Mouse (Mus musculus): ENCODE measurements at regions not wholly inside any gene's neighbourhood (a gene's known extent, or its start where the extent isn't known, plus 50 kb on each side); places are given as distances from the start of the nearest gene placed in this dataset.

DNA sequence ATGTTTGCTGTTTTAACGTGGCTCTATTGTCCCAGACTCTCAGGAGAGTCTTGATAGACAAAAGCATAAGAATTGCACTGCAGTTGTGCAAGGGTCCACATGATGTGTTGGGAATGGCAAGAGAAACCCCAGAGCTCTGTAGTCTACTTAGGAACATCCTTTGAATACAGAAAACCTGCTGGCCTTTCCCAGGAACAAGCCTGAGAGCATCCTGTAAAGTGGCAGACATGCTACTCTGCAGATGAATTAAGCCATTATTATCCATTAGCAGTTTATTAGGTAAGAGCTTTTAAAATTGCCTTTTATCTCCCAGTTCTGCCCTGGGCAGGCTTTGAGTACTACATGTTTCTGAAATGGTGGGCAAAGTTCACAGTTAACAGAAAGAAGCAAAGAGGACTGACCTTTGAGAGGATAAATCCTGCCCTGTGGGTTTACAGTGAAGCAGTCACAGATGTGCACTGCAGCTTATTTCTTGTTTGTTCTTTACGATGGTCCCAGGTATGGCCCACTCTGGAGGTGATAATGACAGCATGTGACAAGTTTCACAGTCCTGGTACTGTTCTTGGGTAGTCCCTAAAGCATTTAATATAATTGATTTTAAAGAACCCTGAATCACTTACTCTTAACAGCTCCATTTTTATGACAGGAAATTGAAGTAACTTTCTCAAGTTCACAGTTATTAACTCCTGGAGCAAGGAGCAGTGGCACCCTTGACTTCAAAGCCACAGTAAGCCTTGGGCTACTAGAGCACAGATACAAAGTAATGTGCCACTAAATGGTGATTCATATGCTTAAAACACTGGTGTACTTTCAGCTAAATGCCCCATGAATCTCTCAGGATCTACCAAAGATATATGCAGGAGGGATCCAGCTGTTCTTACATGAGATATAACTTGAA lies 386.6 kb upstream of the Slc5a7 start:
- Histone ChIP-seq H3K36me3 (ENCODE audit: control insufficient read depth, insufficient read depth, low read length) (no peaks in the 10 kb centered on the region), H3K4me1 (ENCODE audit: control insufficient read depth, insufficient read depth, low read length) (no peaks in the 10 kb centered on the region), H3K4me2 (ENCODE audit: low read depth, low read length) (no peak overlapping the region), H3K27me3 (ENCODE audit: control insufficient read depth, insufficient read depth, low read length) (no peaks in the 10 kb centered on the region), H3K4me3 (ENCODE audit: low read depth, low read length) (no peak overlapping the region), H3K9ac (replicated peaks; ENCODE audit: low read depth, low read length) (no peak overlapping the region), H3K9me3 (ENCODE audit: control insufficient read depth, low read length) (no peaks in the 10 kb centered on the region), H3K27ac (ENCODE audit: low read depth, low read length) (no peak overlapping the region)
- 0 out of 2 replicates have a peak, but pooled peaks have one; percentile 56 for ATAC-seq (ENCODE audit: low read depth)
- 61% methylated on average over 2 of the region's 2 CpGs for WGBS

DNA sequence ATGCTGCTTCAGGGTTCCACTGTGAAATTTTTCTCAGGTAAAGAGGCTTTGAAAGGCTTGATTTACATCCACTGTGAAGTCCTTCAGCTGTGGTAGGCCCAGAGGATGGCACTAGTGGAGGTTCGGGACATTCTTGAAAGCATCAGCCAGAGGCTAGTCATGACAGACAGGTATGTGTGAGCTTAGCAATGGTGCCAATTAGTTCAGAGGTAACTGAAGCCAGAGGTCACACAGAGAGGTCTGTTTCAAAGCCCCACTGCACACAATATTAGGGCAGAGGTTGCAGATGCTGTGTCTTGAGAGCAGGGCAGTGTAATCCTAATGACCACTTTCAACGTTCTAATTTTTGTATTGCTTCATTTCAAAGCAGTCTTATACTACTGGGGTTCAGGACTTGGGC lies 379.3 kb upstream of the Slc5a7 start:
- no peak overlapping the region for H3K4me2 ChIP-seq (ENCODE audit: low read depth, low read length)
- ATAC-seq (ENCODE audit: low read depth), result no peak
- no peak overlapping the region for H3K4me3 ChIP-seq (ENCODE audit: low read depth, low read length)
- no peak overlapping the region for H3K9ac ChIP-seq (replicated peaks; ENCODE audit: low read depth, low read length)
- H3K27me3 ChIP-seq (ENCODE audit: control insufficient read depth, insufficient read depth, low read length), result no peaks in the 10 kb centered on the region
- H3K9me3 ChIP-seq (ENCODE audit: control insufficient read depth, low read length), result no peaks in the 10 kb centered on the region
- H3K4me1 ChIP-seq (ENCODE audit: control insufficient read depth, insufficient read depth, low read length), result no peaks in the 10 kb centered on the region
- H3K27ac ChIP-seq (ENCODE audit: low read depth, low read length), result no peak overlapping the region
- 84% methylated on average over 2 of the region's 2 CpGs for WGBS
- H3K36me3 ChIP-seq (ENCODE audit: control insufficient read depth, insufficient read depth, low read length), result no peaks in the 10 kb centered on the region

DNA sequence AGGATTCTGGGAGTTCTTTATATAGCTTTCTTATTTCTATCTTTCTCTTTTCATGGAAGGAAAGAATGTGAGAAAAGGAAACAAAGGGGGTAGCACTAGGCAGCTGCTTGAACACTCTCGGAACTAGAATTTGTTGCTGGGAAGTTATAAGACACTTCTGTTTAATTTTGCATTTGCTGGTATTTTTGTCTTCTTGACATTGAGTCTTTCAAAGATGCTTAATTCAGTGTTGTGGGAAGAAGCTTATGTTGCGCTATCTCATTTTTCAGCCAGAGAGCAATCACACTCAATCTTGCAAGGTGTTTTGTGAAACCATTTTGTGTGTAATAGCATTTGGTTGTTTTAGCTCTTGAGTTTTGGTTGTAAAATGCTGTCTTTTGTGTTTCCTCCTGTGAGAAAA lies 370.7 kb upstream of the Slc5a7 start:
- Histone ChIP-seq H3K4me2 (ENCODE audit: low read depth, low read length) (no peak overlapping the region), H3K9ac (replicated peaks; ENCODE audit: low read depth, low read length) (no peak overlapping the region), H3K4me1 (ENCODE audit: control insufficient read depth, insufficient read depth, low read length) (no peaks in the 10 kb centered on the region), H3K36me3 (ENCODE audit: control insufficient read depth, insufficient read depth, low read length) (no peaks in the 10 kb centered on the region), H3K9me3 (ENCODE audit: control insufficient read depth, low read length) (no peaks in the 10 kb centered on the region), H3K27me3 (ENCODE audit: control insufficient read depth, insufficient read depth, low read length) (no peaks in the 10 kb centered on the region), H3K4me3 (ENCODE audit: low read depth, low read length) (no peak overlapping the region), H3K27ac (ENCODE audit: low read depth, low read length) (no peak overlapping the region)
- 75% methylated on average over 2 of the region's 2 CpGs for WGBS
- ATAC-seq (ENCODE audit: low read depth), result no peak

DNA sequence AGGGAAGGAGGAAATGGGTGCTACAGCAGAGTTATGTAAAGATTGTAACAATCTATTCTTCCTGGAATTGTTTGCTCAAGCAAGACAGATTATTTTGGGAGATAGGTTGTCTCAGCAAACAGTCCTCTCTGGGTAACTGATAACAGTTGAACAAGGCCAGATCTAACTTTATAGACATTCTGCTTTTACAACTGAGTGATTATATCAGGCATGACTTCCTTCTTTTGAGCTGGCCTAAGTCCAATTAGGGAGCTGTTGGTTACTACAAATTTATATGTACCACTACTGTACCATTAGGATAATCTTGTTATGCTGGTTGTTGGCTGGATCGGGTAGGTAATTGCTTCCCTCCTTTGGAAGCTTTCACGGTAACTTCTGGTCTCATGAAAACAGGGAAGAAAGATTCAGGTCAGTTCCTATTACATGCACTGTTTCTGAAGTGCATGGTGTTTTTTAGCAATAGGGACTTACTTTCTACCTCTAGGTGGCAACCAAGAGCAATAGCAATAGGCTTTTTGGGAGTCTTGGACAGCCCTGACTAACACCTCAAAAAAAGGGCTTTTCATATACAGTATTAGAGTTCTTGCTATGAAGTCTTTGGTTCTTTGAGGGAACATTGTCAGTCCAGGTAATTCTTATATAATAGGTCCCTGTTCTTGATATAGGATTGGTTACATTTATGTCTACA lies 363.9 kb upstream of the Slc5a7 start:
- Histone ChIP-seq H3K27ac (ENCODE audit: low read depth, low read length) (no peak overlapping the region), H3K27me3 (ENCODE audit: control insufficient read depth, insufficient read depth, low read length) (no peaks in the 10 kb centered on the region), H3K4me3 (ENCODE audit: low read depth, low read length) (no peak overlapping the region), H3K9me3 (ENCODE audit: control insufficient read depth, low read length) (no peaks in the 10 kb centered on the region), H3K4me2 (ENCODE audit: low read depth, low read length) (no peak overlapping the region), H3K36me3 (ENCODE audit: control insufficient read depth, insufficient read depth, low read length) (no peaks in the 10 kb centered on the region), H3K9ac (replicated peaks; ENCODE audit: low read depth, low read length) (no peak overlapping the region), H3K4me1 (ENCODE audit: control insufficient read depth, insufficient read depth, low read length) (no peaks in the 10 kb centered on the region)
- WGBS, result 58% methylated on average over 2 of the region's 2 CpGs
- no peak for ATAC-seq (ENCODE audit: low read depth)

DNA sequence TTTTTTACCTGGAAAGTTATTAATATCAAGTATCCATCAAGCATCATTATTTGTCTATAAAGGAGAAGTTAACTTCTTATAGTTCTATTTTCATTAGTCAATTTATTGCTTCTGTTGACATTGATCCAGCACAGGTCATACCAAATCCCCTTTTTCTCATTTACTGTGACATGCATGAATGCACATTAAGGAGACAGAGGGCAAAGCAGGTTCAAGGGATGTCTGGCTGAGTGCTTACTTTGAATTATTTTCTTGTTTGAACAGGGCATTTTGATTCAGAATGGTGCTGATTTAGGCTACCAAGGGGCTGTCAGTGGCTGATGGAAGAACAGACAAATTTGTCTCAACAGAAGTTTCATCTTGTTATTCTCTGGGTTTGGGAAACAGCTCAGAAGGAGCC lies 357.7 kb upstream of the Slc5a7 start:
- Histone ChIP-seq H3K36me3 (ENCODE audit: control insufficient read depth, insufficient read depth, low read length) (no peaks in the 10 kb centered on the region), H3K9ac (replicated peaks; ENCODE audit: low read depth, low read length) (no peak overlapping the region), H3K4me3 (ENCODE audit: low read depth, low read length) (no peak overlapping the region), H3K9me3 (ENCODE audit: control insufficient read depth, low read length) (no peaks in the 10 kb centered on the region), H3K4me2 (ENCODE audit: low read depth, low read length) (no peak overlapping the region), H3K27ac (ENCODE audit: low read depth, low read length) (no peak overlapping the region), H3K27me3 (ENCODE audit: control insufficient read depth, insufficient read depth, low read length) (no peaks in the 10 kb centered on the region), H3K4me1 (ENCODE audit: control insufficient read depth, insufficient read depth, low read length) (no peaks in the 10 kb centered on the region)
- no peak for ATAC-seq (ENCODE audit: low read depth)

Measured in neural tube, embryonic 14.5 days (tissue).